Mouse (Mus musculus): ENCODE measurements at regions not wholly inside any gene's neighbourhood (a gene's known extent, or its start where the extent isn't known, plus 50 kb on each side); places are given as distances from the start of the nearest gene placed in this dataset.

GRCm38 (mm10) chr3:121068676-121069075, 102.8 kb downstream of the Rwdd3 start:
- Histone ChIP-seq H3K9me3 (replicated peaks; ENCODE audit: insufficient read depth, low read length) (no peaks in the 10 kb centered on the region), H3K36me3 (ENCODE audit: control insufficient read depth in 1 of 2, insufficient read depth in 2 of 2, low read length in 2 of 2) (no peaks in the 10 kb centered on the region), H3K27me3 (ENCODE audit: control insufficient read depth in 1 of 2, insufficient read depth in 2 of 2, low read length in 2 of 2) (no peaks in the 10 kb centered on the region), H3K4me3 (ENCODE audit: control insufficient read depth in 1 of 2, insufficient read depth in 1 of 2, low read depth in 2 of 2, low read length in 2 of 2) (no peak overlapping the region), H3K4me1 (ENCODE audit: control insufficient read depth in 1 of 2, insufficient read depth in 2 of 2, low read length in 2 of 2) (no peaks in the 10 kb centered on the region), H3K9ac (ENCODE audit: control insufficient read depth, low read depth, low read length, poor library complexity, severe bottlenecking) (no peak overlapping the region), H3K27ac (ENCODE audit: control insufficient read depth, low read depth, low read length) (no peak overlapping the region), H3K79me2 (ENCODE audit: control insufficient read depth, insufficient read depth, low read length, poor library complexity) (no peaks in the 10 kb centered on the region)
- TF ChIP-seq MAX (IDR thresholded peaks at IDR 0.05; ENCODE audit: low read length) = no peak
- TF ChIP-seq ZKSCAN1 (IDR thresholded peaks at IDR 0.05; ENCODE audit: low read depth, low read length) = no peak
- no peak for TF ChIP-seq MEF2A (IDR thresholded peaks at IDR 0.05; ENCODE audit: extremely low read depth, insufficient replicate concordance, low read depth, low read length, poor library complexity, severe bottlenecking)
- TF ChIP-seq MYB (IDR thresholded peaks at IDR 0.05; ENCODE audit: low read depth, low read length) = no peak
- no peak for TF ChIP-seq MAFK (IDR thresholded peaks at IDR 0.05; ENCODE audit: borderline replicate concordance, low read depth, low read length)
- no peak for TF ChIP-seq TBP (IDR thresholded peaks at IDR 0.05; ENCODE audit: low read depth, low read length)
- no peak for TF ChIP-seq MAZ (IDR thresholded peaks at IDR 0.05; ENCODE audit: low read depth, low read length)
- no peak for TF ChIP-seq ETS1 (IDR thresholded peaks at IDR 0.05; ENCODE audit: low read depth, low read length)
- no peak for TF ChIP-seq USF1 (IDR thresholded peaks at IDR 0.05; ENCODE audit: low read depth, low read length)
- TF ChIP-seq TCF12 (IDR thresholded peaks at IDR 0.05; ENCODE audit: low read depth, low read length) = no peak
- TF ChIP-seq ZMIZ1 (IDR thresholded peaks at IDR 0.05; ENCODE audit: low read depth, low read length) = no peak
- no peak for TF ChIP-seq GABPA (IDR thresholded peaks at IDR 0.05; ENCODE audit: low read depth, low read length)
- no peak for DNase-seq (ENCODE audit: low read depth, low spot score)

- Histone ChIP-seq H3K4me1 (ENCODE audit: control insufficient read depth in 1 of 2, insufficient read depth in 2 of 2, low read length in 2 of 2) (no peaks in the 10 kb centered on the region), H3K27ac (ENCODE audit: control insufficient read depth, low read depth, low read length) (no peak overlapping the region), H3K9ac (ENCODE audit: control insufficient read depth, low read depth, low read length, poor library complexity, severe bottlenecking) (no peak overlapping the region), H3K9me3 (replicated peaks; ENCODE audit: insufficient read depth, low read length) (no peaks in the 10 kb centered on the region), H3K27me3 (ENCODE audit: control insufficient read depth in 1 of 2, insufficient read depth in 2 of 2, low read length in 2 of 2) (no peaks in the 10 kb centered on the region), H3K79me2 (ENCODE audit: control insufficient read depth, insufficient read depth, low read length, poor library complexity) (no peaks in the 10 kb centered on the region), H3K4me3 (ENCODE audit: control insufficient read depth in 1 of 2, insufficient read depth in 1 of 2, low read depth in 2 of 2, low read length in 2 of 2) (no peak overlapping the region), H3K36me3 (ENCODE audit: control insufficient read depth in 1 of 2, insufficient read depth in 2 of 2, low read length in 2 of 2) (no peaks in the 10 kb centered on the region)
- no peak for DNase-seq (ENCODE audit: low read depth, low spot score)
- TF ChIP-seq SIN3A (IDR thresholded peaks at IDR 0.05; ENCODE audit: low read length) (no peak), MAZ (IDR thresholded peaks at IDR 0.05; ENCODE audit: low read depth, low read length) (no peak), MAFK (IDR thresholded peaks at IDR 0.05; ENCODE audit: borderline replicate concordance, low read depth, low read length) (no peak), KAT2A (conservative IDR thresholded peaks at IDR 0.05; ENCODE audit: low read depth, low read length) (no peak), TBP (IDR thresholded peaks at IDR 0.05; ENCODE audit: low read depth, low read length) (no peak)
Observed at GRCm38 (mm10) chr3:121035904-121036549, 135.5 kb downstream of the Rwdd3 start.

All from MEL (cell line).